Mouse (Mus musculus): ENCODE results near the gene Muc3a. TPM values are rescaled to one million over a fixed set of nuclear protein-coding genes. Genes with fewer than 3 reads are reported as not detected.

Gene Muc3a
- 0.17 TPM in 1 of 2 replicates, not detected in the other for polyA plus RNA-seq (2015; fragmentation: Nextera tagmentation; extraction: Ambion mirVana)

- no peak within 1 kb of the TSS for H3K4me2 ChIP-seq (ENCODE audit: low read length)
- no peaks in the 10 kb centered on the region for H3K27me3 ChIP-seq (replicated peaks; ENCODE audit: control insufficient read depth, insufficient read depth, low read length)
- no peak within 1 kb of the TSS for H3K27ac ChIP-seq (ENCODE audit: low read length)
- H3K4me3 ChIP-seq (replicated peaks; ENCODE audit: low read length), result no peak within 1 kb of the TSS
- no peaks in the 10 kb centered on the region for H3K9me3 ChIP-seq (ENCODE audit: control insufficient read depth, low read length)
- H3K4me1 ChIP-seq (replicated peaks; ENCODE audit: control insufficient read depth, insufficient read depth, low read length), result no peaks in the 10 kb centered on the region
- 64% methylated on average over 2 of the region's 2 CpGs for WGBS
- no peak within 1 kb of the TSS for H3K9ac ChIP-seq (replicated peaks; ENCODE audit: low read depth, low read length)
- H3K36me3 ChIP-seq (ENCODE audit: control insufficient read depth, insufficient read depth), result no peaks in the 10 kb centered on the region
- no peak for ATAC-seq
Measured at GRCm38 (mm10) chr5:137212289-137212688, at the start of gene Muc3a. Muc3a (minus strand) TSS chr5:137212389.

- H3K4me2 ChIP-seq (ENCODE audit: low read length), result no peak overlapping the region
- no peaks in the 10 kb centered on the region for H3K9me3 ChIP-seq (ENCODE audit: control insufficient read depth, low read length)
- H3K4me3 ChIP-seq (replicated peaks; ENCODE audit: low read length), result no peak overlapping the region
- H3K9ac ChIP-seq (replicated peaks; ENCODE audit: low read depth, low read length), result no peak overlapping the region
- no peaks in the 10 kb centered on the region for H3K4me1 ChIP-seq (replicated peaks; ENCODE audit: control insufficient read depth, insufficient read depth, low read length)
- H3K36me3 ChIP-seq (ENCODE audit: control insufficient read depth, insufficient read depth), result no peaks in the 10 kb centered on the region
- ATAC-seq, result no peak
- H3K27ac ChIP-seq (ENCODE audit: low read length), result no peak overlapping the region
- WGBS, result 24% methylated on average over 17 of the region's 17 CpGs
- no peaks in the 10 kb centered on the region for H3K27me3 ChIP-seq (replicated peaks; ENCODE audit: control insufficient read depth, insufficient read depth, low read length)
Measured at GRCm38 (mm10) chr5:137211114-137211829, 917 bp downstream of the Muc3a start.

GRCm38 (mm10) chr5:137210689-137211088 is 1.5 kb downstream of the Muc3a start:
- no peaks in the 10 kb centered on the region for H3K4me1 ChIP-seq (replicated peaks; ENCODE audit: control insufficient read depth, insufficient read depth, low read length)
- no peak overlapping the region for H3K27ac ChIP-seq (ENCODE audit: low read length)
- no peak for ATAC-seq
- H3K9me3 ChIP-seq (ENCODE audit: control insufficient read depth, low read length), result no peaks in the 10 kb centered on the region
- no peaks in the 10 kb centered on the region for H3K27me3 ChIP-seq (replicated peaks; ENCODE audit: control insufficient read depth, insufficient read depth, low read length)
- H3K9ac ChIP-seq (replicated peaks; ENCODE audit: low read depth, low read length), result no peak overlapping the region
- no peak overlapping the region for H3K4me2 ChIP-seq (ENCODE audit: low read length)
- WGBS, result 74% methylated on average over 8 of the region's 8 CpGs
- H3K4me3 ChIP-seq (replicated peaks; ENCODE audit: low read length), result no peak overlapping the region
- H3K36me3 ChIP-seq (ENCODE audit: control insufficient read depth, insufficient read depth), result no peaks in the 10 kb centered on the region

GRCm38 (mm10) chr5:137205301-137205700 is 6.9 kb downstream of the Muc3a start:
- H3K9ac ChIP-seq (replicated peaks; ENCODE audit: low read depth, low read length), result no peak overlapping the region
- no peak for ATAC-seq
- no peak overlapping the region for H3K27ac ChIP-seq (ENCODE audit: low read length)
- H3K36me3 ChIP-seq (ENCODE audit: control insufficient read depth, insufficient read depth), result no peaks in the 10 kb centered on the region
- no peak overlapping the region for H3K4me3 ChIP-seq (replicated peaks; ENCODE audit: low read length)
- 81% methylated on average over 3 of the region's 3 CpGs for WGBS
- no peaks in the 10 kb centered on the region for H3K9me3 ChIP-seq (ENCODE audit: control insufficient read depth, low read length)
- no peak overlapping the region for H3K4me2 ChIP-seq (ENCODE audit: low read length)
- H3K27me3 ChIP-seq (replicated peaks; ENCODE audit: control insufficient read depth, insufficient read depth, low read length), result no peaks in the 10 kb centered on the region
- no peaks in the 10 kb centered on the region for H3K4me1 ChIP-seq (replicated peaks; ENCODE audit: control insufficient read depth, insufficient read depth, low read length)

- Histone ChIP-seq H3K27me3 (replicated peaks; ENCODE audit: control insufficient read depth, insufficient read depth, low read length) (no peaks in the 10 kb centered on the region), H3K36me3 (ENCODE audit: control insufficient read depth, insufficient read depth) (no peaks in the 10 kb centered on the region), H3K4me2 (ENCODE audit: low read length) (no peak overlapping the region), H3K9me3 (ENCODE audit: control insufficient read depth, low read length) (no peaks in the 10 kb centered on the region), H3K9ac (replicated peaks; ENCODE audit: low read depth, low read length) (no peak overlapping the region), H3K4me1 (replicated peaks; ENCODE audit: control insufficient read depth, insufficient read depth, low read length) (no peaks in the 10 kb centered on the region), H3K27ac (ENCODE audit: low read length) (no peak overlapping the region), H3K4me3 (replicated peaks; ENCODE audit: low read length) (no peak overlapping the region)
- WGBS, result 84% methylated on average over 8 of the region's 8 CpGs
- ATAC-seq, result no peak
Measured at GRCm38 (mm10) chr5:137194488-137195120, 17.6 kb downstream of the Muc3a start.

- Histone ChIP-seq H3K9ac (replicated peaks; ENCODE audit: low read depth, low read length) (no peak overlapping the region), H3K4me3 (replicated peaks; ENCODE audit: low read length) (no peak overlapping the region), H3K36me3 (ENCODE audit: control insufficient read depth, insufficient read depth) (no peaks in the 10 kb centered on the region), H3K4me2 (ENCODE audit: low read length) (no peak overlapping the region), H3K27ac (ENCODE audit: low read length) (no peak overlapping the region), H3K27me3 (replicated peaks; ENCODE audit: control insufficient read depth, insufficient read depth, low read length) (0 out of 2 replicates have a peak, but pooled peaks cover 2% of the 10 kb centered on the region), H3K4me1 (replicated peaks; ENCODE audit: control insufficient read depth, insufficient read depth, low read length) (no peaks in the 10 kb centered on the region), H3K9me3 (ENCODE audit: control insufficient read depth, low read length) (no peaks in the 10 kb centered on the region)
- no peak for ATAC-seq
- WGBS, result 76% methylated on average over 8 of the region's 8 CpGs
Measured at GRCm38 (mm10) chr5:137193279-137193952, 18.8 kb downstream of the Muc3a start.

- Histone ChIP-seq H3K27me3 (replicated peaks; ENCODE audit: control insufficient read depth, insufficient read depth, low read length) (0 out of 2 replicates have a peak, but pooled peaks cover 4% of the 10 kb centered on the region), H3K9ac (replicated peaks; ENCODE audit: low read depth, low read length) (peak overlapping the region; percentile 78), H3K36me3 (ENCODE audit: control insufficient read depth, insufficient read depth) (no peaks in the 10 kb centered on the region), H3K27ac (ENCODE audit: low read length) (no peak overlapping the region), H3K4me1 (replicated peaks; ENCODE audit: control insufficient read depth, insufficient read depth, low read length) (no peaks in the 10 kb centered on the region; the same call in 1 of the 2 replicates), H3K9me3 (ENCODE audit: control insufficient read depth, low read length) (no peaks in the 10 kb centered on the region), H3K4me3 (replicated peaks; ENCODE audit: low read length) (peak overlapping the region; percentile 54), H3K4me2 (ENCODE audit: low read length) (peak overlapping the region; percentile 74)
- whole genome bisulfite sequencing, result 1% methylated on average over 32 of the region's 34 CpGs
- peak; percentile 18; the same call in 1 of the 2 replicates for ATAC-seq
Measured at GRCm38 (mm10) chr5:137189326-137189725, 22.9 kb downstream of the Muc3a start.

GRCm38 (mm10) chr5:137185362-137185761 is 26.8 kb downstream of the Muc3a start:
- H3K9me3 ChIP-seq (ENCODE audit: control insufficient read depth, low read length), result no peaks in the 10 kb centered on the region
- whole genome bisulfite sequencing, result 41% methylated on average over 8 of the region's 8 CpGs
- 0 out of 2 replicates have a peak, but pooled peaks have one; percentile 43 for ATAC-seq

More at GRCm38 (mm10) chr5:137185362-137185761, 26.8 kb downstream of the Muc3a start:
- Histone ChIP-seq H3K4me2 (ENCODE audit: low read length) (no peak overlapping the region), H3K4me3 (replicated peaks; ENCODE audit: low read length) (no peak overlapping the region), H3K27me3 (replicated peaks; ENCODE audit: control insufficient read depth, insufficient read depth, low read length) (0 out of 2 replicates have a peak, but pooled peaks cover 4% of the 10 kb centered on the region), H3K4me1 (replicated peaks; ENCODE audit: control insufficient read depth, insufficient read depth, low read length) (no peaks in the 10 kb centered on the region; the same call in 1 of the 2 replicates), H3K36me3 (ENCODE audit: control insufficient read depth, insufficient read depth) (no peaks in the 10 kb centered on the region), H3K9ac (replicated peaks; ENCODE audit: low read depth, low read length) (no peak overlapping the region), H3K27ac (ENCODE audit: low read length) (peak overlapping the region; percentile 8; the same call in 1 of the 2 replicates)
